Mouse (Mus musculus): ENCODE results near the gene Dab1. TPM values are rescaled to one million over a fixed set of nuclear protein-coding genes. Genes with fewer than 3 reads are reported as not detected.

Gene Dab1
- polyA plus RNA-seq, 1 experiment: 56.8 TPM

DNA sequence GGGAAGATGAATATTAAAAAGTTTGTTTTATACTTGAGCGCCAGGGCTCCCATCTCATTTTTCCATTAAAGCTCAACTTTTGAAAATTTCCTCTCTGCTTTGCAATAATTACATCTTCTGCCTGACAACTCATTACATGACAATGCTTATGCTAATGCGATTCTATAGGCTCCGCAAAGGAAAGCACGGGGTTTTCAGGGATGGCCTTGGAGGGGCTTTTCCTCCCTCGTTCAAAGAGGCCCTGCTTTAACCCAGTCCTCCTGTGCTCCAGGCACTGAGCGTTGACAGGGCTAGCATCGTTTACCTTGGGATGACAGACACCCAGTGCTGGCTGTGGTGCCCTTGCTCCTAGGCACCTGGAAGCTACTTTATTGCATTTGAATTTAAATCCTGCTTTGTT, 595.6 kb downstream of the Dab1 start:
- no peak for DNase-seq (ENCODE audit: extremely low spot score in 1 of 2, low spot score in 1 of 2)

DNA sequence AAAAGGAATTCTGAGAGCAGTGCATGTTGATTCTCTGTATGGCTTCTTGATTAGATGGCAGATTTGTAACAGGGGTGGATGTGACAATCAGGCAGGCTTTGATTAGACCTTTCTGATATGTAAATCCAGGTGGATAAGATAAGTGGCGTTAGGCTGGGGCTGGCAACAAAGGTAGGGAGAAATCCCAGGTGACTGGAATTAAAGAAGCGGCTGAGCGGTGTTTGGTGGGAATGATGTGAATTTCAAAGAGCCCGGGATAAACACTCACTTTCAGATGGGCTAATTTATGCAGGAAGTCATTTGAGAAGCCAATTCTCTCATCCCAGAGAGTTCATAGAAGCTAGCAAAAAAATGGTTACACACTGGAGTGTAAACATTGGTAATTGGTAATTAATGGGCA, 598.2 kb downstream of the Dab1 start:
- no peak for DNase-seq (ENCODE audit: extremely low spot score in 1 of 2, low spot score in 1 of 2)

DNA sequence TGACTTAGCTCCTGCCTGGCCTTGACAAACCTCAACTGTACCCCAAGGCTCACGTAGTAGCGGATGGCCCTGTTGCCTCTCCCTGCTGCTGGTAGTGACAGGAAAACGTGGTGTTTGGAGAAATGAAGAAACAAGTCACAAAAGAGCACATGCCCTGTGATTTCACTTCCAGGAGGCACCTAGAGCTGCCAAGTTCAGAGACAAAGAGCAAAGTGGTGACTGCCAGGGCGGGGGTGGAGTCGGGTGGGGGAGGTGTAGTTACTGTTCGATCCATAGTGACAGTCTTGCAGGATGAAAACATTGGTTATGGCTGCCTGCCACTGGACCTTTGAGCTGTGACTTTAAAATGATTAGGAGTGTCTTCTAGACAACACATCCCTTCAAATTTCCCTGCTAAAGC, 599.6 kb downstream of the Dab1 start:
- no peak for DNase-seq (ENCODE audit: extremely low spot score in 1 of 2, low spot score in 1 of 2)

GRCm38 (mm10) chr4:104220099-104220498, 600.9 kb downstream of the Dab1 start:
- DNase-seq (ENCODE audit: extremely low spot score in 1 of 2, low spot score in 1 of 2): no peak

GRCm38 (mm10) chr4:104229296-104229695, 610.1 kb downstream of the Dab1 start:
- no peak for DNase-seq (ENCODE audit: extremely low spot score in 1 of 2, low spot score in 1 of 2)

GRCm38 (mm10) chr4:104246506-104246905, 627.3 kb downstream of the Dab1 start:
- no peak for DNase-seq (ENCODE audit: extremely low spot score in 1 of 2, low spot score in 1 of 2)

DNA sequence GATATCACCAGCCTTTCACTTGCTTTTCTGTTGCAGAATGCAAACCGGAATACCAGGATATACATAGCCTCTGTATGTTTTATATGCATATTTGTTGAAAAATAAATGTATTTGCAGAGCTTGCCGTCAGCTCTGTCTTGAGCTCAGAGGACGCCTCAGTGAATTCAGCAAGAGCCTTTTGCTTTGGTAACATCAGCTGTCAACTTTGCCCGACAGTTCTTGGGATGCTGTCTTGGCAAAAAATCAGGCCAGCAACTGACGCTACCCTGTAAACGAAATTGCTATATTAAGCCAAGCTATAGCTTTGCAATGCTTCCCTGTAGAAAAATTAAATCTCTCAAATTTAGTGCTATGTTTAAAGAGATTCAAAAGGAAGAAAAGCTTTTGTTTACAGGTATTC, 630.3 kb downstream of the Dab1 start:
- peak in 1 of 2 experiments; percentile 42 for DNase-seq (ENCODE audit: extremely low spot score in 1 of 2, low spot score in 1 of 2)

DNA sequence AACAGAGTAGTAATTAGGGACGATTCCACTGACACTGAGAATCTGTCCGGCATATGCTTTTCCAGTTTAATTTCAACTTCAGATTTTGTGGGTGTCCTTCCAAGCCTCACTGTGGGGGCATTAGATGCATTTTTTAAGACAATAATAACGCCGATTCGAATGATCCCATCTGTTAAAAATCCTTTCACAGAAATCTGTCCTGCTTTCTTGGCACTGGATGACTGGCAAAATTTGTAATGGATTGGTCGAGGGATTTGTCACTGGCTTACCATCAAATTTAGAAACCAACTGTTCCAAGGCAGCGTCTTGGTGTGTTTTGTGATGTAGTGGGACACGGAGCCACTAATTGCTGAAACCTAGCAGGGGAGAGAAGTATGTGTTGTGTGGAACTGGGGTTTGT, 638.6 kb downstream of the Dab1 start:
- peak in 1 of 2 experiments; percentile 20 for DNase-seq (ENCODE audit: extremely low spot score in 1 of 2, low spot score in 1 of 2)

DNA sequence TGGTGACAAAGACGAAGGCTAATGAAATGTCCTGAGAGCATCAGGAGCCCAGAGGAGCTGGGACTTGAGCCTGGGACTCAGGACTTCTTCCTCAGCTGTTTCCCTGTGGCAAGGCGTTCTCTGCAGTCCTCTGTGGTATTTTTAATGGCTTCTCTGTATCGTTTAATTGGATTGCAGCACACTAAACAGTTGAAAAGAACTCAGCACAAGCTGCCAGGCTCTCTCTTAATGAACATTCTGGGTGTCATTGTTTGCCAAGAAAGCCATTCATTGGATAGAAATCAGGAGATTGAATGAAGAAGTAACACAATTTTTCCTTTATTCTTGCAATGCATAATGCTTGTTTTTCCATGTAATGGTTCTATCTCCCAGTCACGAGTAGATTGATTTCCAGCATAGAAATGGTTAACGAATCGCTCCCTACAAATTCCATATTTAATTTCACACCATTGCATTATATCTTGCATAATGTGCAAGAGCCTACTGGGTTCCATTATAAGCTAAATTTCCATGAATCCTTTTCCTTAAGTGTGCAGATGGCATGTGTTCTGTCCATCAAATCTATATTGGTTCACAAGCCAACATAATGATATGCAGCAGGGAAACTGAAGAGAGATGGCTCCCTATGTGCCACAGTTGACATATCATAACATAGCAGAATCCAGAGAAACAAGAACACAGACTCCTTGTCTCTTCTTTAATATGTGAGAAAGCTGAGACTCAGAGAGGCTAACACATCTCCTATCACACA, 650.4 kb downstream of the Dab1 start:
- peak in 1 of 2 experiments; percentile 41 for DNase-seq (ENCODE audit: extremely low spot score in 1 of 2, low spot score in 1 of 2)

GRCm38 (mm10) chr4:104270173-104270557, 651.0 kb downstream of the Dab1 start:
- no peak for DNase-seq (ENCODE audit: extremely low spot score in 1 of 2, low spot score in 1 of 2)

- peak; percentile 58 to 78 for DNase-seq (ENCODE audit: extremely low spot score in 1 of 2, low spot score in 1 of 2)
Measured at GRCm38 (mm10) chr4:104275260-104275659, 656.1 kb downstream of the Dab1 start.

DNA sequence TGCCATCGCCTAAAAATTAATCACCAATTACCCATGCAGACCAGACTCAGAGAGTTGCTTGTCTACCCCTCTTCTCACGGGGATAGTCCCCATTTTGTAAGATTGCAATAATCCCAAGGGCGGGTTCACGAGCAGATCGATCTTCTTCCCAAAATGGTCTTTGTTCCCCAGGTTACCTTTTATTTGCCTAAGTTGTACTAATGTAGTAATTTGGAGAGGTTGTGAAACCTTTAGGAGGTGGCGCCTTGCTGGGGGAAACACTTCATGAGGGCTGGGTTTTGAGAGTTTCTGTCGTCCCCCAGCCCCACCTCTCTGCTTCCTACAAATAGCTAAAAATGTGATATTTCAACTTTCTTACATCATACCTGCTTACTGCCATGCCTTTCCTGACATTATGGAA, 657.8 kb downstream of the Dab1 start:
- no peak for DNase-seq (ENCODE audit: extremely low spot score in 1 of 2, low spot score in 1 of 2)

- no peak for DNase-seq (ENCODE audit: extremely low spot score in 1 of 2, low spot score in 1 of 2)
Measured at GRCm38 (mm10) chr4:104281518-104281917, 662.4 kb downstream of the Dab1 start.

- no peak for DNase-seq (ENCODE audit: extremely low spot score in 1 of 2, low spot score in 1 of 2)
Measured at GRCm38 (mm10) chr4:104283906-104284305, 664.7 kb downstream of the Dab1 start.

DNA sequence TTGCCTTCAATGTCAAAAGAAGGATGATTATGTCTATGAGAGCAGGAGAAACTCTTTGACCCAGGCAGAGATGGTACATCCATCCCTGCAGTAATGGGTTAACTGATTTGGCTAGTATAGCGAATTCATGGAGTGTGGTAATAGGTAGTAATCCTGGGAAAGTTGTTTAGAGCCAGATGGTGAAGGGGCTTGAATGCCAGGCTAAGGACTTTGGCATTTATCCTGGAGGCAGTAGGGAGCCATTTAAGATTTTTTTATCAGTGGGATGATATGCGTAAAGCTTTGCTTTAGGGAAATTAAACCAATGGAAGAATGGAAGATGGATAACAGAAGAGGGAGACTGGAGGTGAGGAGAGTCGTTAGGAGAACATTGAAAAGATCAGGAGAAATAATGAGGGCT, 669.2 kb downstream of the Dab1 start:
- no peak for DNase-seq (ENCODE audit: extremely low spot score in 1 of 2, low spot score in 1 of 2)

DNA sequence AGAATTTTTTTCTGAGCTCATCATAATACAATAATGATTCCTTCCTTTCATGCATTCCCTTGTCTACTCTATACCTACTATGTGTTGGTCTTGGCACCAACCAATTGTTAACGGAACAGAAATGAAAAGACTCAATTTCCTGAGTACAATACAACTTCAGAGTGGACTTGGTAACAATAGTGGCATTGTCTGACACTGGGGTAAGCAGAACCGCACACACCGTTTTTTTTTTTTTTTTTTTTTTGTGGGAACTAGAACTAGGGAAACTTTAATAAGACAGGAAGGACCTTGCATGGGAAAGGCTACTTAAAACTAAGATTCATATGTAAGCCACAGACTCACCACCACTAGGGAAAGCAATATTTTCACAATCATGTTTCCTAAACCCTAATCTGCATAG, 682.6 kb downstream of the Dab1 start:
- DNase-seq (ENCODE audit: extremely low spot score in 1 of 2, low spot score in 1 of 2): no peak

DNA sequence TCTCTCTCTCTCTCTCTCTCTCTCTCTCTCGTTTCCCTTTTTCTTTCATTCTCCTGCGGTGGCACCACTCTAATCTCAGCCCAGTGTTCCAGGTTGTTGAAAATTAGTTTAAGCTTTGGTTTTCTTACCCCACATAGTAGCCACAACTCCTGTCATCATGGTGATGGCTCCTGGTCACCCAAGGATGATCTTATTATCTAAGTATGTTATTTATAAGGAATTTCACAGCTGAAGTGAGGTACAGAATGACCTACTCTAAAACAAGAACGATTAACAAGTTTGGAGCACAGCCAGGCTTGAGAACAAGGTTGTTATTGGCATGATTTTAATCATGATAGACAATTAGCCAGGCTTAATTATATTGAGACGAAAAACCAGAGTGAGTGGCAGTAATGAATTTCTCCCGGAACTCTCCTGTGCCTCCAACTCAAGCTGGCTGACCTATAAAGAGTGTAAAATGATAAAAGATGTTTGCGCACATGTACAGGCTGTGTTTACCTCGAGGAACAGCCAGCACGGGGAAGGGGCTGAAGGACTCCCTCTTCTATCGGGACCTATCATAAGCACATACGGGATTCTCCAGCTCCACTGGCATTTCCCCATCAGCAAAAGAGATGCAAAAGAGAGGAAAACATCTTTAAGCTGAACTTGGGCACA, 684.0 kb downstream of the Dab1 start:
- no peak for DNase-seq (ENCODE audit: extremely low spot score in 1 of 2, low spot score in 1 of 2)

- DNase-seq (ENCODE audit: extremely low spot score in 1 of 2, low spot score in 1 of 2): peak in 1 of 2 experiments; percentile 19
Measured at GRCm38 (mm10) chr4:104307781-104308180, 688.6 kb downstream of the Dab1 start.

GRCm38 (mm10) chr4:104326221-104326620, 707.1 kb downstream of the Dab1 start:
- DNase-seq (ENCODE audit: extremely low spot score in 1 of 2, low spot score in 1 of 2): peak in 1 of 2 experiments; percentile 11

DNA sequence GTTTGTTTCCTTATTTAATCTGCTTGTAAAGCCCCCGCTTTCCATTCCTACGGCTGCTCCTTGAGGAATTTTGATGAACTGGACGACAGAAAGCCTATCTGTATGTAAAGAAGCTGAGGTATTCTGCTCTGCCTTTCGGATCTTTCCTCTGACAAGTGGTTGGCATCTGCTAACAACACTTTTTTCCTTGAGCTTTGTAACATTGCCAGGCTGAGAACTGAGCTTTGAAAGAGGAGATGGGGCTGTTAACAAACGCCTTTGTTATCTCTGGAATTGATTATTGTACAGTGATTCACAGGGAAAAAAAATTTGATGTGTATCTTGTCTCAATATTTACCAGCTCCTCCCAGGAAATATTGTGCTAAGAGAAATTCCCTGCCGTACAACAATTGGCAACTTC, 712.7 kb downstream of the Dab1 start:
- no peak for DNase-seq (ENCODE audit: extremely low spot score in 1 of 2, low spot score in 1 of 2)

DNA sequence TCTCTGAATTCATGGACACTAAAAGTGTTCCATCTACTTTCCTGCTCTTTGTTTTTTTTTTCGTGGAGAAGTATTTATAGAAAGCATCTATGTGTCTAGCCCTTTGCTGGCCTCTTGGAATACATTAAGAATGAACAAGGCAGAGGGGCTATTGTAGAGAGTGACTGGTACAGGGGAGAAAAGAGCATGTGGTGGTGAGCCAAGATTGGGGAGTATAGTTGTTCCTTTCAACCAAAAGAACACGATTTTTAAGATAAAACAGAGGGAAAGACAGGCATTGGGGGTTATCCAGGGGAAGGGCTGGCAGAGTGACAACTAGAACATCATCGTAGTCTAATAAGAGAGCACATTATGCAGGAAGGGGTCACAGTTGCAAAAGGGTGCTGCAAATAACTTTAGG, 713.2 kb downstream of the Dab1 start:
- DNase-seq (ENCODE audit: extremely low spot score in 1 of 2, low spot score in 1 of 2): no peak

DNA sequence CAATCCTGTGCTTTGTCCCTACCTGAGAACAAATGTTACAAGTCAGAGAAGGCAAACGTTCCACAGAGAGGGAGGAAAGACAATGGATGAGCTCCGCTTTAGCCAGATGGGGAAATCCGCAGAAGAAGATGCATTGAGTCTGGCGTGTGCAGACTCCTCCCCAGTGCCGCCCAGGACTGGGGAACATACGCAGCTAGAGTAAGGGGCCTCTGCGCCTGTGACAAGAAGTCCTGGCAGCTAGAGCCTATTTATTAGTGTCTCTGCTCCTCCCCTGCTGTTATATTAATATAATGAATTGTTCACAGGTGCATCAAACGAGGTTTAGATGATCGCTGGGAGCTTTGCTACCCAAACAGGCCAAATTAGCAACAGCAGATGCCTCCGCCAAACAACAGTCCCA, 718.1 kb downstream of the Dab1 start:
- no peak for DNase-seq (ENCODE audit: extremely low spot score in 1 of 2, low spot score in 1 of 2)
